Mouse (Mus musculus) brain, embryonic 14.5 days (tissue): ENCODE data around the gene Fam117b.

ENCODE experiments used
- CTCF ChIP-seq: fragments of 200-500 bp; IDR thresholded peaks from 2 replicates; pipeline ENCODE4 v1.5.1; 2012; ENCODE audit warnings: inconsistent platforms, mild to moderate bottlenecking, moderate library complexity, borderline replicate concordance; ENCODE audit not compliant: insufficient read depth, insufficient read length; ENCODE audit errors: extremely low read depth
- POLR2A ChIP-seq: fragments of 200-500 bp; IDR thresholded peaks from 2 replicates; pipeline ENCODE4 v1.6.1; 2012; ENCODE audit warnings: mild to moderate bottlenecking, inconsistent platforms, borderline replicate concordance; ENCODE audit not compliant: poor library complexity, insufficient read depth, insufficient read length, severe bottlenecking; ENCODE audit errors: extremely low read depth

DNA sequence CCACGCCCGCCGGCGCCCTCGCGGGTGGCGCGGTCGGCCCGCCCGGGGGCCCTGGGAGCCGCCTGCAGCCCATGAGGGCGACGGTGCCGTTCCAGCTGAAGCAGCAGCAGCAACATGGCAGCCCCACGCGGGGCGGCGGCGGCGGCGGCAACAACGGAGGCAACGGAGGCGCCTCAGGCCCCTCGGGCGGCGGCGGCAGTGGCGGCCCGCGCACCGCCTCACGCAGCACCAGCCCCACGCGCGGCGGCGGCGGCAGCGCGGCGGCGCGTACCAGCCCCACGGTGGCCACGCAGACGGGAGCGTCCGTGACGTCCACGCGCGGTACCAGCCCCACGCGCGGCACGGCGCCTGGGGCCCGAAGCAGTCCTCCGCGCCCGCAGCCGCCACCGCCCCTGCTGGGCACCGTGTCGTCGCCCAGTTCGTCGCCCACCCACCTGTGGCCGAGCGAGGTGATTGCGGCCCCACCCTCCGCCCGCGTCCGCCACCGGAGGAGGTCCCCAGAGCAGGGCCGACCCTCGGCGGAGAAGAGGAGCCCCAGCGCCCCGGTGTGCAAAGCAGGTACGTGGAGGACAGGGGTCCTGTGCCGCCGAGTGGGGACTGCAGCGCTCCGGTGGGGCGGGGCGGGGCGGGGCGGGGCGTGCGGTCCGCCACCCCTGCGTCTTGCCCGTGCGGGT is 526 bp downstream of the Fam117b start:
- TF ChIP-seq POLR2A (no peak), CTCF (no peak)
